Mouse (Mus musculus): ENCODE measurements around the gene Cd300lg.

DNA sequence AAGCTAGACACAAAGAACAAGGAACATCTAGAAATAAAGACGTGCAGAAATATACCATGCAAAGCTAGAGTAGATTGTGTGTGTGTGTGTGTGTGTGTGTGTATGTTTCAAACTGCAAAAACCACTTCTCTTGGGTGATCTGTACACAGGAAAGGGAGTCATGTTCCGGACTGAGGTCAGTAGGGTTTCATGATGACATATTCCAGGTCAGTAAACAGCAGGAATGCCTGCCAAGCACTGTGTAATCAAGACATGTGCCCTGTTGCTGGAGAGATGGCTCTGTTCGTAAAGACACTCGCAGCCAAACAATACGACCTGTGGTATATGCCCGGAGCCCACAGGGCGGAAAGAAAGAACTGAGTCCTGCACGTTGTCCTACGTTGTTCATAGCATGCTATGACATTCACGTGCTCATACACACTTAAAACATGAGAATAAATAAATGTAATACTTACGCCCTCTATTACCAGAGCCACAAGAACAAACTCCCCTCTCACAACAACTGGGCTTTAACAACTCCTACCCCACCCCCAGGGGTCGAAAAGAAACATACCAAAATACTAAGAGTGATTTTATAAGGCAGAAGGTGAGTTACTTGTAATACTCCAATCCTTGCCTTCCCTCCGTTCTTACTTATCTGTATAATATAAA lies 1.7 kb upstream of the Cd300lg start:
- TF ChIP-seq CTCF (IDR thresholded peaks at IDR 0.05; ENCODE audit: extremely low read depth, insufficient read length, insufficient replicate concordance, low read depth, low read length) (no peak), POLR2A (IDR thresholded peaks at IDR 0.05; ENCODE audit: low read depth, low read length) (no peak)

All from small intestine, adult 2 months (tissue).